Mouse (Mus musculus): ENCODE measurements at regions not wholly inside any gene's neighbourhood (a gene's known extent, or its start where the extent isn't known, plus 50 kb on each side); places are given as distances from the start of the nearest gene placed in this dataset.

- WGBS = 50% methylated on average over 5 of the region's 5 CpGs
- DNase-seq = no peak
- Histone ChIP-seq H3K4me1 (ENCODE audit: control insufficient read depth, insufficient read depth, low read length) (peaks cover 2% of the 10 kb centered on the region; the same call in 1 of the 2 replicates), H3K4me3 (replicated peaks; ENCODE audit: extremely low read depth, low read depth, low read length) (no peak overlapping the region)
- no peak for TF ChIP-seq POLR2A (IDR thresholded peaks at IDR 0.05; ENCODE audit: borderline replicate concordance, extremely low read depth, low read depth, low read length)
- no peak for TF ChIP-seq CTCF (IDR thresholded peaks at IDR 0.05; ENCODE audit: insufficient read depth, low read length)
Measured at GRCm38 (mm10) chr3:37836749-37837148, 112.5 kb upstream of the Gm5148 start.

GRCm38 (mm10) chr3:37835687-37836086, 111.4 kb upstream of the Gm5148 start:
- Histone ChIP-seq H3K4me1 (ENCODE audit: control insufficient read depth, insufficient read depth, low read length) (peaks cover 2% of the 10 kb centered on the region; the same call in 1 of the 2 replicates), H3K4me3 (replicated peaks; ENCODE audit: extremely low read depth, low read depth, low read length) (no peak overlapping the region)
- WGBS = 72% methylated on average over 2 of the region's 2 CpGs
- TF ChIP-seq CTCF (IDR thresholded peaks at IDR 0.05; ENCODE audit: insufficient read depth, low read length) (no peak), POLR2A (IDR thresholded peaks at IDR 0.05; ENCODE audit: borderline replicate concordance, extremely low read depth, low read depth, low read length) (no peak)
- DNase-seq = no peak

GRCm38 (mm10) chr3:37835135-37835534, 110.8 kb upstream of the Gm5148 start:
- no peak for TF ChIP-seq CTCF (IDR thresholded peaks at IDR 0.05; ENCODE audit: insufficient read depth, low read length)
- no peak for TF ChIP-seq POLR2A (IDR thresholded peaks at IDR 0.05; ENCODE audit: borderline replicate concordance, extremely low read depth, low read depth, low read length)
- no peak for DNase-seq
- Histone ChIP-seq H3K4me1 (ENCODE audit: control insufficient read depth, insufficient read depth, low read length) (peaks cover 2% of the 10 kb centered on the region; the same call in 1 of the 2 replicates), H3K4me3 (replicated peaks; ENCODE audit: extremely low read depth, low read depth, low read length) (no peak overlapping the region)
- 78% methylated on average over 5 of the region's 5 CpGs for WGBS

GRCm38 (mm10) chr3:37834626-37835025, 110.3 kb upstream of the Gm5148 start:
- 31% methylated on average over 3 of the region's 3 CpGs for whole genome bisulfite sequencing
- TF ChIP-seq CTCF (IDR thresholded peaks at IDR 0.05; ENCODE audit: insufficient read depth, low read length) = no peak
- no peak for TF ChIP-seq POLR2A (IDR thresholded peaks at IDR 0.05; ENCODE audit: borderline replicate concordance, extremely low read depth, low read depth, low read length)

GRCm38 (mm10) chr3:37833387-37833786, 109.1 kb upstream of the Gm5148 start:
- TF ChIP-seq CTCF (IDR thresholded peaks at IDR 0.05; ENCODE audit: insufficient read depth, low read length) = no peak
- TF ChIP-seq POLR2A (IDR thresholded peaks at IDR 0.05; ENCODE audit: borderline replicate concordance, extremely low read depth, low read depth, low read length) = no peak
- 85% methylated on average over 4 of the region's 4 CpGs for WGBS
- DNase-seq = no peak
- Histone ChIP-seq H3K4me1 (ENCODE audit: control insufficient read depth, insufficient read depth, low read length) (peaks cover 2% of the 10 kb centered on the region; the same call in 1 of the 2 replicates), H3K4me3 (replicated peaks; ENCODE audit: extremely low read depth, low read depth, low read length) (no peak overlapping the region)

More at GRCm38 (mm10) chr3:37834626-37835025, 110.3 kb upstream of the Gm5148 start:
- DNase-seq = no peak
- Histone ChIP-seq H3K4me3 (replicated peaks; ENCODE audit: extremely low read depth, low read depth, low read length) (no peak overlapping the region), H3K4me1 (ENCODE audit: control insufficient read depth, insufficient read depth, low read length) (peaks cover 2% of the 10 kb centered on the region; the same call in 1 of the 2 replicates)

- no peak for DNase-seq
- Histone ChIP-seq H3K4me1 (ENCODE audit: control insufficient read depth, insufficient read depth, low read length) (no peaks in the 10 kb centered on the region), H3K4me3 (replicated peaks; ENCODE audit: extremely low read depth, low read depth, low read length) (no peak overlapping the region)
- no peak for TF ChIP-seq CTCF (IDR thresholded peaks at IDR 0.05; ENCODE audit: insufficient read depth, low read length)
- 63% methylated on average over 1 of the region's 1 CpGs for whole genome bisulfite sequencing
Measured at GRCm38 (mm10) chr3:37827546-37827945, 103.3 kb upstream of the Gm5148 start.

- TF ChIP-seq POLR2A (IDR thresholded peaks at IDR 0.05; ENCODE audit: borderline replicate concordance, extremely low read depth, low read depth, low read length) (no peak), CTCF (IDR thresholded peaks at IDR 0.05; ENCODE audit: insufficient read depth, low read length) (no peak)
- 88% methylated on average over 4 of the region's 4 CpGs for WGBS
- Histone ChIP-seq H3K4me1 (ENCODE audit: control insufficient read depth, insufficient read depth, low read length) (no peaks in the 10 kb centered on the region), H3K4me3 (replicated peaks; ENCODE audit: extremely low read depth, low read depth, low read length) (no peak overlapping the region)
- DNase-seq = no peak
Measured at GRCm38 (mm10) chr3:37825602-37826001, 101.3 kb upstream of the Gm5148 start.

GRCm38 (mm10) chr3:37824681-37825080, 100.4 kb upstream of the Gm5148 start:
- H3K4me1 ChIP-seq (ENCODE audit: control insufficient read depth, insufficient read depth, low read length) = no peaks in the 10 kb centered on the region
- DNase-seq = no peak
- WGBS = 95% methylated on average over 5 of the region's 5 CpGs
- no peak overlapping the region for H3K4me3 ChIP-seq (replicated peaks; ENCODE audit: extremely low read depth, low read depth, low read length)
- no peak for TF ChIP-seq CTCF (IDR thresholded peaks at IDR 0.05; ENCODE audit: insufficient read depth, low read length)
- no peak for TF ChIP-seq POLR2A (IDR thresholded peaks at IDR 0.05; ENCODE audit: borderline replicate concordance, extremely low read depth, low read depth, low read length)

GRCm38 (mm10) chr3:37819503-37819902, 95.2 kb upstream of the Gm5148 start:
- 96% methylated on average over 3 of the region's 3 CpGs for WGBS
- no peak for TF ChIP-seq POLR2A (IDR thresholded peaks at IDR 0.05; ENCODE audit: borderline replicate concordance, extremely low read depth, low read depth, low read length)
- no peak for TF ChIP-seq CTCF (IDR thresholded peaks at IDR 0.05; ENCODE audit: insufficient read depth, low read length)
- Histone ChIP-seq H3K4me3 (replicated peaks; ENCODE audit: extremely low read depth, low read depth, low read length) (no peak overlapping the region), H3K4me1 (ENCODE audit: control insufficient read depth, insufficient read depth, low read length) (no peaks in the 10 kb centered on the region)
- DNase-seq = no peak

- Histone ChIP-seq H3K4me3 (replicated peaks; ENCODE audit: extremely low read depth, low read depth, low read length) (no peak overlapping the region), H3K4me1 (ENCODE audit: control insufficient read depth, insufficient read depth, low read length) (no peaks in the 10 kb centered on the region)
- no peak for TF ChIP-seq CTCF (IDR thresholded peaks at IDR 0.05; ENCODE audit: insufficient read depth, low read length)
- TF ChIP-seq POLR2A (IDR thresholded peaks at IDR 0.05; ENCODE audit: borderline replicate concordance, extremely low read depth, low read depth, low read length) = no peak
- no peak for DNase-seq
- 83% methylated on average over 3 of the region's 3 CpGs for WGBS
Measured at GRCm38 (mm10) chr3:37817434-37817805, 93.1 kb upstream of the Gm5148 start.

Data from lung, adult 2 months (tissue).